Mouse (Mus musculus) C2C12 (cell line): ENCODE data around the gene Hoxc9. TPM values are rescaled to one million over a fixed set of nuclear protein-coding genes. Genes with fewer than 3 reads are reported as not detected.

Experiments used
- H3K27me3 ChIP-seq: one replicate; pipeline ENCODE4 v1.6.1; 2011; ENCODE audit not compliant: control insufficient read depth, insufficient read depth, insufficient read length
- H3K36me3 ChIP-seq: one replicate; pipeline ENCODE4 v1.6.1; 2011; ENCODE audit not compliant: control insufficient read depth, insufficient read depth
- H3K4me3 ChIP-seq: one replicate; pipeline ENCODE4 v1.5.1; 2011; ENCODE audit warnings: mild to moderate bottlenecking, control low read depth; ENCODE audit not compliant: poor library complexity, insufficient read depth, severe bottlenecking
- H3K79me2 ChIP-seq: one replicate; pipeline ENCODE4 v1.6.1; 2011; ENCODE audit not compliant: control insufficient read depth, insufficient read depth
- H3K79me3 ChIP-seq: one replicate; pipeline ENCODE4 v1.6.1; 2011; ENCODE audit warnings: low read depth, control low read depth
- H3ac ChIP-seq: one replicate; pipeline ENCODE3; 2011; ENCODE audit warnings: low read depth; ENCODE audit not compliant: control insufficient read depth, insufficient read length
- CEBPB ChIP-seq: IDR thresholded peaks from one replicate; pipeline ENCODE4 v1.6.1; 2011; ENCODE audit warnings: low read depth, mild to moderate bottlenecking, control low read depth, moderate library complexity
- CTCF ChIP-seq: IDR thresholded peaks from one replicate; pipeline ENCODE4 v1.5.1; 2011; ENCODE audit not compliant: control insufficient read depth, insufficient read depth, insufficient read length
- FOSL1 ChIP-seq: IDR thresholded peaks from one replicate; pipeline ENCODE4 v1.8.0; 2011; ENCODE audit warnings: mild to moderate bottlenecking, low read length; ENCODE audit not compliant: poor library complexity, insufficient read depth, severe bottlenecking
- MAX ChIP-seq: IDR thresholded peaks from one replicate; pipeline ENCODE4 v1.6.1; 2011; ENCODE audit warnings: mild to moderate bottlenecking, control low read depth
- MYOD1 ChIP-seq: IDR thresholded peaks from one replicate; pipeline ENCODE4 v1.6.1; 2011; ENCODE audit warnings: low read depth; ENCODE audit not compliant: control insufficient read depth, insufficient read length
- MYOG ChIP-seq: IDR thresholded peaks from one replicate; pipeline ENCODE4 v1.6.1; 2011; ENCODE audit not compliant: control insufficient read depth, insufficient read length; ENCODE audit errors: extremely low read depth
- USF1 ChIP-seq: IDR thresholded peaks from one replicate; pipeline ENCODE4 v1.6.1; 2011; ENCODE audit warnings: low read depth, mild to moderate bottlenecking, control low read depth, moderate library complexity
- polyA plus RNA-seq: library from polyadenylated mRNA; unstranded; fragments of >200 nt; fragmentation: generic; extraction: Trizol; gene quantifications from one replicate; pipeline ENCODE4 v1.2.1, GENCODE M21; 2012; ENCODE audit warnings: missing spikeins

Hoxc9 gene
- polyA plus RNA-seq, 1 experiment = 9.4 TPM

DNA sequence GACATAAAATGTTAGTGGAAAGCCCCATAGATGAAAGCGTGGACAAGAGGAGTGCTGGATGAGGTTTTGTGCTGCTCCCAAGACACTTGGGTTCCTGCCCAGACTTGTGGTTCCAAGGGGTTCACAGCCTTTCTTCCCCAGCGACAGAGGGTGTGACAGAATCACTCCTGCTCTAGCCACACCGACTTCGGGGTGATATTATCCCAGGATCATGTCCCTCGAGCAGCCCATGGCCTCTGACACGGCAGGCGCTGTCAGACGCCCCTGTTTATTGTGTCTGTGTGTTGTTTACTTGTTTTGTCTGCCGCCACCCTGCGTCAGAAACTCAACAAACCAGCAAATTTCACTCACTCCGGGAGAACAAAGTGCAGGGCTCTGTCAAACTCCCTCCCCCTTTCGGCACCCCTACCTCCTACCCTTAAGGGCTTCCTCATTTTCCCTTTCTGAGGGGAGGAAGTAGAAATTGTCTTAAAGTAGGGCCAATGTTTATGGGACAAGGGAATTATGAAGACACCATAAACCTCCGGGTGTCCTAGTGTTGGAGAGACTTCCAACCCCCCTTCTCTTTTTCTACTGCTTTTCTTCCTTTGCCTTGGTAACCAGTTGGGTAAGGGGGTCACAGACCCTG lies 26.7 kb downstream of the Hoxc9 start:
- Histone ChIP-seq H3K27me3 (no peaks in the 10 kb centered on the region), H3K4me3 (no peak overlapping the region), H3K36me3 (no peaks in the 10 kb centered on the region), H3K79me2 (peaks cover 98% of the 10 kb centered on the region), H3ac (peak overlapping the region; percentile 9), H3K79me3 (peaks cover 50% of the 10 kb centered on the region)
- no peak for TF ChIP-seq MAX
- no peak for TF ChIP-seq CEBPB
- no peak for TF ChIP-seq MYOG
- no peak for TF ChIP-seq FOSL1
- TF ChIP-seq MYOD1 = no peak
- no peak for TF ChIP-seq CTCF
- no peak for TF ChIP-seq USF1

- H3K36me3 ChIP-seq = peaks cover 9% of the 10 kb centered on the region
- TF ChIP-seq CEBPB = no peak
- no peak for TF ChIP-seq FOSL1
- no peak for TF ChIP-seq CTCF
Measured at GRCm38 (mm10) chr15:103005308-103005707, 29.1 kb downstream of the Hoxc9 start.

GRCm38 (mm10) chr15:103005797-103006196 lies 29.6 kb downstream of the Hoxc9 start:
- peaks cover 55% of the 10 kb centered on the region for H3K79me3 ChIP-seq
- peak overlapping the region; percentile 15 for H3ac ChIP-seq
- peaks cover 14% of the 10 kb centered on the region for H3K36me3 ChIP-seq
- peaks cover 96% of the 10 kb centered on the region for H3K79me2 ChIP-seq
- no peak for TF ChIP-seq MAX
- no peak for TF ChIP-seq FOSL1
- TF ChIP-seq CEBPB = no peak
- no peak for TF ChIP-seq MYOD1
- no peak for TF ChIP-seq MYOG
- no peaks in the 10 kb centered on the region for H3K27me3 ChIP-seq
- no peak overlapping the region for H3K4me3 ChIP-seq

More at GRCm38 (mm10) chr15:103005308-103005707, 29.1 kb downstream of the Hoxc9 start:
- Histone ChIP-seq H3K4me3 (no peak overlapping the region), H3K79me3 (peaks cover 60% of the 10 kb centered on the region), H3K27me3 (no peaks in the 10 kb centered on the region), H3K79me2 (peaks cover 98% of the 10 kb centered on the region), H3ac (peak overlapping the region; percentile 15)

- Histone ChIP-seq H3K79me3 (peaks cover 49% of the 10 kb centered on the region), H3K79me2 (peaks cover 90% of the 10 kb centered on the region), H3ac (no peak overlapping the region), H3K36me3 (peaks cover 17% of the 10 kb centered on the region), H3K4me3 (no peak overlapping the region), H3K27me3 (no peaks in the 10 kb centered on the region)
- TF ChIP-seq USF1 = no peak
Measured at GRCm38 (mm10) chr15:103006326-103006725, 30.1 kb downstream of the Hoxc9 start.

- H3ac ChIP-seq = no peak overlapping the region
- H3K79me2 ChIP-seq = peaks cover 59% of the 10 kb centered on the region
- peaks cover 17% of the 10 kb centered on the region for H3K36me3 ChIP-seq
- H3K4me3 ChIP-seq = no peak overlapping the region
- peaks cover 29% of the 10 kb centered on the region for H3K79me3 ChIP-seq
- no peaks in the 10 kb centered on the region for H3K27me3 ChIP-seq
- TF ChIP-seq USF1 = peak; percentile 43
- TF ChIP-seq FOSL1 = no peak
Measured at GRCm38 (mm10) chr15:103009265-103010111, 33.2 kb downstream of the Hoxc9 start.

- Histone ChIP-seq H3K79me3 (peaks cover 22% of the 10 kb centered on the region), H3ac (no peak overlapping the region), H3K36me3 (peaks cover 17% of the 10 kb centered on the region), H3K79me2 (peaks cover 51% of the 10 kb centered on the region), H3K4me3 (no peak overlapping the region), H3K27me3 (no peaks in the 10 kb centered on the region)
- no peak for TF ChIP-seq MAX
- no peak for TF ChIP-seq MYOD1
- TF ChIP-seq MYOG = no peak
- TF ChIP-seq CTCF = no peak
- no peak for TF ChIP-seq CEBPB
- no peak for TF ChIP-seq FOSL1
- TF ChIP-seq USF1 = no peak
Measured at GRCm38 (mm10) chr15:103010112-103010846, 34.0 kb downstream of the Hoxc9 start.
